Mouse (Mus musculus) thymus, adult 2 months (tissue): Measurements from ENCODE around the gene Soga1.

Experiments
- CTCF ChIP-seq: fragments of 200-500 bp; IDR thresholded peaks from 2 replicates; pipeline ENCODE4 v1.5.1; 2012; ENCODE audit warnings: mild to moderate bottlenecking, control low read depth, low read length, moderate library complexity, borderline replicate concordance; ENCODE audit not compliant: control insufficient read depth, poor library complexity, insufficient read depth; ENCODE audit errors: extremely low read depth
- POLR2A ChIP-seq: fragments of 200-500 bp; IDR thresholded peaks from 2 replicates; pipeline ENCODE4 v1.6.1; 2012; ENCODE audit warnings: mild to moderate bottlenecking, low read length, control low read depth, moderate library complexity; ENCODE audit not compliant: control insufficient read depth, poor library complexity, insufficient read depth; ENCODE audit errors: extremely low read depth

- TF ChIP-seq CTCF = no peak
- no peak for TF ChIP-seq POLR2A
These were observed 3.8 kb downstream of the Soga1 start for GRCm38 (mm10) chr2:157075226-157075625.
